Mouse (Mus musculus) left cerebral cortex, postnatal 14 days (tissue): ENCODE data around the gene Nfatc2ip. TPM values are rescaled to one million over a fixed set of nuclear protein-coding genes. Genes with fewer than 3 reads are reported as not detected.

Source experiments
- DNase-seq, 2 experiments: peaks; one replicate each; pipeline ENCODE4 v3.0.0; 2021 to 2022; ENCODE audit warnings: low spot score in 2 of 2, mixed read lengths in 1 of 2
- intact Hi-C: fragments of 180-260 bp; cut with DNase I; formaldehyde crosslinking; loops from one replicate; pipeline ENCODE4 v1.15.1; 2025
- long read RNA-seq, 2 experiments: library from polyadenylated mRNA; stranded (forward); transcript quantifications; one replicate each; pipeline ENCODE4 v2.0.0; 2021
- total RNA-seq, 2 experiments: library from RNA; stranded (reverse); gene quantifications; 2 replicates each; pipeline ENCODE4 v1.2.3; 2021

Gene Nfatc2ip
- 1 to 10 TPM; 5.1 to 7.4 TPM for total RNA-seq
- long read RNA-seq, experiment 1, partial matches to known transcripts = 0 of 1 reads
- long read RNA-seq, experiment 1, other reads (novel, unspliced or antisense) = 0 of 1 reads
- long read RNA-seq, experiment 2, partial matches to known transcripts = 0 of 1 reads
- long read RNA-seq, experiment 2, other reads (novel, unspliced or antisense) = 0 of 1 reads

DNA sequence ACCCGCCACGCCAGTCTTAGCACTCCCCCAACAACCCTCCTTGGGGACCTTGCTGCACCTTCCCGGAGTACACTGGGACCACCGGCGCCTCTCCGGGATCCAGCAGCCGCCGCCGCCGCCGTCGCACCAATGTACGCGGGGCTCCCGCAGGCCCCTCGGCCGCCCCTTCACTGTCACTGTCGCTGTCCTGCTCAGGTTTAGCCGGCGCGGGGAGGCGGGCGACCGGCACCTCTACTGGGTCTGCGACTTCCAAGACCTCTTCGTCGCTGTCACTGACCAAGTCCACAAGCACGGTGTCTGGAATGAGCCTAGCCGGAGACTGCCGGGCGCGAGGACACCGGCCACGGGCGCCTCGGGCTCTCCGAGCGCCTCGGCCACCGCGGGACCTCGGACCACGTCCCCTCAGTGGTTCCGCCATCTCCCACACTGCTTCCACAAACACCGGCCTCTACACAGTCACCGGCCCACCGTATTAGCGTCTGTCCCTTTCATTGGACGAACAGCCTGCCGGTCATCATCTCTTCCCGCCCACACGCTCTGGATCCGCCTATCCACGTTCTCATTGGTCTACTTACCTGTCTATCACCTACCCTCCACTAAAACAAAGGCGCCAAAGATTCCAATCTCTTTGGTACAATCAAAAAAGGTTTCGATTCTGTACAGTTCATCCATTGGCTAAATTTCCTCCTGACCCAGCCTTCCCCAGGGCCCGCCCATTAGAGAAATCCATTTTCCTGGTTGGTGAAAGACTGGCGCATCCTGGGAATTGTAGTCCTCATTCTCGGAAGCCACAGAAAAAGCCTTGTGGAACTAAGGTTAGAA is at the start of gene Nfatc2ip:
Gene Nfatc2ip (minus strand): TSS at position 440 of the 822 bp plus-strand sequence.
- peak; percentile 99 for DNase-seq
- intact Hi-C loops = loop anchor here (5.0 kb wide), 2 partner anchors 71 to 131 kb away; no protein-coding TSS in a partner anchor

DNA sequence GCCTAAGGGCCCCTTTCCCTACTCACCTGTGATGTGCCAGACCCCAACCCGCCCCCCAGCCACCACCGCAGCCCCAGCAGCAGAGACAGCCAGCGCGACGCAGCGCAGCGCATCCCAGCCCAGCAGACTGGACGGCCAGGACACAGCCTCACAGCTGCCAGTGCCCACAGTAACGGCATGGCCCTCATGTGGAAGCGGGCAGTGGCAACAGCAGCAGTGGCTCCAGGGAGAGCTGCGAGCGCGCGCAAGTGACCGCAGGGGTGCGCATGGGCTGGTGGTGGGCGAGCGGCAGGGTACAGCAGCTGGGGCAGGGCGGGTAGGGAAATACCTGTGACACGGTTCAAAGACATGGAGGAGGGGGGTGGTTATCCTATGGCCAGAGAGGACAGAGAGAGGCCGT is 49.7 kb upstream of the Nfatc2ip start:
- intact Hi-C loops = no loop called here
- no peak for DNase-seq

- intact Hi-C loops = no loop called here
- no peak for DNase-seq
These were observed 48.7 kb upstream of the Nfatc2ip start for GRCm38 (mm10) chr7:126445104-126445815.

- DNase-seq = no peak
- intact Hi-C loops = no loop called here
These were observed 48.0 kb upstream of the Nfatc2ip start for GRCm38 (mm10) chr7:126444536-126444935.

GRCm38 (mm10) chr7:126443997-126444396 is 47.5 kb upstream of the Nfatc2ip start:
- intact Hi-C loops = no loop called here
- DNase-seq = no peak

GRCm38 (mm10) chr7:126440134-126440533 is 43.6 kb upstream of the Nfatc2ip start:
- intact Hi-C loops = no loop called here
- no peak for DNase-seq

- peak in 1 of 2 experiments; percentile 22 for DNase-seq
- intact Hi-C loops = no loop called here
These were observed 40.3 kb upstream of the Nfatc2ip start for GRCm38 (mm10) chr7:126436851-126437250.

- intact Hi-C loops = no loop called here
- no peak for DNase-seq
These were observed 39.3 kb upstream of the Nfatc2ip start for GRCm38 (mm10) chr7:126435801-126436200.

- no peak for DNase-seq
- intact Hi-C loops = no loop called here
These were observed 38.2 kb upstream of the Nfatc2ip start for GRCm38 (mm10) chr7:126434726-126435125.

DNA sequence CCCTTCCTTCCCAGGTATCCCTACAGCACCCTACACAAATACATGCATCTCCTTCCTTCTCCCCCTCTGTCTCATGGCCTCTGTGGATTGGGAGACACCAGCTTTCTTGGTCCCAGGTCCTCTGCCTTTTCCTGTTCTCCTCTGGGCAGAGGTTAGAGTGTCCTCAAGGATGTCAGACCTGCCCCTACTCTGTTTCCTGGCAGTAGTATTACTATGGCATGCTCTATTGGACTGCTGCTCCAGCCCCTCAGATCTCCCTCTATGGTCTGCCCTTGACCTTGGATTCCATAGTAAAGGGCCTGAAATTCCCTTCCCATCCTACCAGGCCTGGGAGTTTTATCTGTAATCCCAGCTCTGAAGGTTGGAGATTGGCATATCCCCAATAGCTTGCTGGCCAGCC is 33.6 kb upstream of the Nfatc2ip start:
- DNase-seq = no peak
- intact Hi-C loops = no loop called here

DNA sequence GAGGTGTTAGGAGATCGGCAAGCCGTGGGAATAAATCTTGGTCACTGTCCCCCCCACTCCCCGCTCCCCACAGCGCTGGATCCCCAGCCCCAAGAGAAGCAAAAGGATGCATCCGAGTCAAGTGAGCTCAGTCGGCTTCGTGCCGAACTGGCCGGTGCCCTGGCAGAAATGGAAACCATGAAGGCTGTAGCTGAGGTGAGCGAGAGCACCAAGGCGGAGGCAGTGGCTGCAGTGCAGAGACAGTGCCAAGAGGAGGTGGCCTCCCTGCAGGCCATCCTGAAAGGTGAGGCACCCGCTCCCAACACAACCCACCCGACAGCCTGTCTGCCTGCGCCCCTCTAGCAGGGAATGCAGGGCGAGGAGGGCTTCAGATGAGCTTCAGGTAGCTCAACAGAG is 33.0 kb upstream of the Nfatc2ip start:
- no peak for DNase-seq
- intact Hi-C loops = no loop called here

DNA sequence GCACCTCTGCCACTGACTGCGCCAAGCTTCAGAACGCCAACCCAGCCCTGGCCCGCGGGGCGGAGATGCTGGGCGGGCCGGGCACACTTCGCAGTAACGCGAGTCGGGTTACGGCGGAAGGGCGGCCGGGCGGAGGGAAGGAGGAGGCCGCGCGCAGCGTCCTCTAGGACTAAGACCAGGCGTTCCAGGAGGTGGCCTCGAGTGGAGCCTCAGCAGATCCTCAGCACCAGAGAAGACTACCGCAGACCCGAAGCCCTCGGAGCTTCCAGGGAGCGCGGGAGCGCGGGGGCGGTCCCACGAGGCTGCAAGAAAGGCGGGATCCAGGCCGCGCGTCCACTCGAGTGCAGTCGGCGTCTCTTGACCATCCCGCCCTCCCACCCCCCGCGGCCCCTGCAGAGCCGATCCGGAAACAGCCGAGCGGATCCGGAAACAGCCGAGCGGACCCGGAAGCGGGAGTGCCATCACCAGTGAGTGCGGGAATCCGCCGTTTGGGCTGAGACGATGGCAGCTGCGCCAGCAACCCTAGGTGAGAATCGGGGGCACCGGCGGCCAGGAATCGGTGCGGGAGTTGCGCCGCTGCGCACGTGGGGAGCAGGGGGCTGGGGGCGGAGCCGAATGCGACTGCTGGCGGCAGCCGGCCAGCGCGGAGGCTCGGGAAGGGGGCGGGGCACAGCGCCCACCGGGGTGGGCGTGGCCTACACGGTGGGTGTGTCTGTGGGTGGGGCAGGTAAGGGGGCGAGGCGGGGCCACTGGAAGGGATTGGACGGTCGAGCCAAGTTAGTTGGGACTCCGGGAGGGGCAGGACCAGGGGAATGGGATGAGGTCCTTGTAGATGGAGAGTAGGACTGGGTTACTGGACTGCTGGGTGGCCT is 32.3 kb upstream of the Nfatc2ip start, which contains the start of gene Rabep2:
Gene Rabep2 (plus strand): TSS at position 129 of the 872 bp plus-strand sequence.
- DNase-seq = peak; percentile 93 to 96
- intact Hi-C loops = no loop called here

- DNase-seq = no peak
- intact Hi-C loops = no loop called here
These were observed 31.6 kb upstream of the Nfatc2ip start for GRCm38 (mm10) chr7:126428154-126428553.

DNA sequence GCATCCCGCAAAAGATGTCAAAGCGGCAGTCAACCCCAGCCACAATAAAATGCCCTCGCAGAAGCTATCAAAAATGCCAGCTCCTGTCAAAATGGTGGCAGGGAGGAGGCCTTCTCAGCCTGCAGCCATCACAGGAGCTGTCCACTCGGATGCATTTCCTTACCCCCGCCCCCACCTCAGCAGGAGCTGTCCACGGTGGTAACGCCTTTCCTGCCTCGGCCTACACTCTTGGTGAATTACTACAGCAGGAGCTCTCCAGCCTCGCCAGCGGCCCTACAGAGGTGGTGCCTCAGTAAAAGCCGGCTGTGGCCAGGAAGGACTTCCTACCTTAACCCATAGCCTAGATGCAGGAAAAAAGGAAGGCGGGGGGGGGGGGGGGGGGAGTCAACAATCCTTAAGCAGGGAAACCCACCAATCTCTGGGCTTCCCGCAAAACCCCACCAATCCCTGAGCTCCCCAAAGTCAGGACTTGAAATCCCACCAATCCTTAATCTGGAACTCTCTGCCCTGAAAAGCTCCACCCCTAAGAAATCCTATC is 30.9 kb upstream of the Nfatc2ip start:
- DNase-seq = no peak
- intact Hi-C loops = no loop called here

- no peak for DNase-seq
- intact Hi-C loops = no loop called here
These were observed 27.6 kb upstream of the Nfatc2ip start for GRCm38 (mm10) chr7:126424161-126424560.

- intact Hi-C loops = no loop called here
These were observed 25.2 kb upstream of the Nfatc2ip start for GRCm38 (mm10) chr7:126421756-126422155.

DNA sequence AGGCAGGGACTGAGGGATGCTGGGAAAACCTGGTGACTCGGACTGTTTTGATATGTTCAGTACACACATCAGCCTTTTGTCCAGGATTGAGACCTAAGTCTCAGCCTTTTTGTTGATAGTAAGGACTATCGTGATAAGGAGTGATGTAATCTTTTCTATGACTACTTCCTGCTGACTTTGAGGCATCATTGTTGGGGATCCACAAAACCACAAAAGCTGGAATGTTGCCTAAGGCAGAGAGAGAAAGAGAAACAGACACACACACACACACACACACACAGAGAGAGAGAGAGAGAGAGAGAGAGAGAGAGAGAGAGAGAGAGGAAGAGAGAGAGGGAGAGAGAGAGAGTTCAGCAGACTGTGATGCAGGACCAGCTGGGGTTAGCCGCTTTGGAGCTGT is 22.0 kb upstream of the Nfatc2ip start:
- DNase-seq = no peak
- intact Hi-C loops = no loop called here

More at GRCm38 (mm10) chr7:126421756-126422155, 25.2 kb upstream of the Nfatc2ip start:
- DNase-seq = no peak

GRCm38 (mm10) chr7:126417606-126418005 is 21.1 kb upstream of the Nfatc2ip start:
- intact Hi-C loops = no loop called here
- no peak for DNase-seq

- intact Hi-C loops = no loop called here
These were observed 20.5 kb upstream of the Nfatc2ip start for GRCm38 (mm10) chr7:126417045-126417444.

More at GRCm38 (mm10) chr7:126417045-126417444, 20.5 kb upstream of the Nfatc2ip start:
- no peak for DNase-seq
